Mouse (Mus musculus): Measurements from ENCODE around the gene Tmcc3. TPM values are rescaled to one million over a fixed set of nuclear protein-coding genes. Genes with fewer than 3 reads are reported as not detected.

The Tmcc3 gene
- total RNA-seq, 2 experiments from 2014 or later: 0.45 to 1.3 TPM

DNA sequence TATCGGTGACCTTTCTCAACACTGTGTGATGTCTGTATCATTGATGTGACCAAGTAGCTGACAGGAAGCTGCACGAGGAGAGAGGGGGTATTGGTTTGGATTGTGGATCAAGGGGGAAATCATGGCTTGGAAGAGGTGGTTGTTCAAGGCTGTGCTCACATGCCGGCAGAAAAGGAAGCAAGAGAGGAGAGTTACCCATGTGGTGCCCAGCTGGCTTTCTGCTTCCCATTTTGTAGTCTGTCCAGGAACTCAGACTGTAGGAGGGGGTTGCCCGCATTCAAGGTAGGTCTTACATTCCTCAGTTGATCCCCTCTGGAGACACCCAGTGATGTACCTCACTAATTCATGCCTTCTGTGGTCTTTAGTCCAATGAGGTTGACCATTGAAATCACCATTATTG, 42.3 kb downstream of the Tmcc3 start:
- ATAC-seq (replicated peaks; ENCODE audit: low FRiP score, poor library complexity, severe bottlenecking): no peak

DNA sequence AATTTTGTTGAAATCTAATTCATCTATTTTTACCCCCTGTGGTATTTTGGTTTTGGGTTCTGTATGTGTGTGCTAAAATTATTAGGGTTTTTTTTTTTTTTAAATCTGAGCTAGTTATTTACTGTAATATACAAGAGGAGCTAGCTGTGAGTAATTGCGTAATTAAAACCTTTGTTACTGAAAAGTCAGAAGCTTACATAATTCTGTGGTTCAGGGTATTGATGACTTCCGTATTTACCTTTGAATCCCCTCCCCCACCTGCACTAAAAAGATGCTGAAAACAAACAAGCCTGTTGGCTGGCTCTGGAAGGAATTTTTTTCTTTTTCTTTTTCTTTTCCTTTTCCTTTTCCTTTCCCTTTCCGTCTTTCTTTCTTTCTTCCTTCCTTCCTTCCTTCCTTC, 42.7 kb downstream of the Tmcc3 start:
- no peak for ATAC-seq (replicated peaks; ENCODE audit: low FRiP score, poor library complexity, severe bottlenecking)

DNA sequence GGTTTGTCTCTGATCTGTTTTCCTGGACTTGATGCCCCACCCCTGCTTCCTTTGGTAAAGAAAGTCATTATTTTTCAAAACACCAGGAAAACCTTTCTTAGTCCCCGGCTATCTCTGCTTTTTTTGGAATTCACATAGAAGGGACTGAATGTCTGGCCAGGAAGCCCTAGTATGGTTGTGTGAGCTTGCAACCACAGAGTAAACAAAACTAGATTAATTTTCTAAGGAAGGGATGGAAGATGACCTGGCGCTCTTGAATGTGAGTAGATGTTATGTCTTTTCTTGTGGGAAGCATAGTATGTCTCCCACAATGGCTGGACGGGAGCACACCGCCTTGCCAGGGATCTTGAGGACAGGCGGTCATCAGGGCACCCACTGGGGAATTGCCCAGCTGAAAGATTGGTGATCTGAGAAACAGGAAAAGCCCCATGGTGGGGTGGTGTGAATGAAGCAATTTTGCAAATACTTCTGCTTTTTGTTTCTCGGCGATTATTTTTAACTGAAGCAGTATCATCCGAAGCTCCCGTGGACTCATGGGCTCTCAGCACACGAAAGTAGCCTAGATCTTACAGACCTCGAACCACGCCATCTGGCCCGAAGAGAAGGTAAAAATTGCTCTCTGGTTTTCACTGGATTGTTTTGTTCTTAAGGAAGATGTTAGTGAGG, 44.9 kb downstream of the Tmcc3 start:
- ATAC-seq (replicated peaks; ENCODE audit: low FRiP score, poor library complexity, severe bottlenecking): no peak

DNA sequence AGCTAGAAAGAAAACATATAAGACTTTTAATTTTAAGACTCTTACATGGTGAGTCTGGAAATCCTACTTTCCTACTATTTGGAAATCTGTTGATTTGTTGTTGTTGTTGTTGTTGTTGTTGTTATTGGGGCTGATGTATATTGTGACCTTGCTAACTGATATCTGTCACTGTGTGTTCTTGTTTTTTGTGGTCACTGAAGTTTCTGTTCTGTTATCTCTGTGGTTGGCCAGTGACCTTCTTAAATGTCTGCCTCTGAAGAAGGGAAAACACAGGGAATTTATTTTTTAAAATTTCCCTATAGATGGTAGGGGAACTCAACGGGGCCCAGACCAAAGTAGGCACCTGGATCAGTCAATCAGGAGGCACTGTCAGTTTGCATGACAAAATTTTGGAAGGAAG, 48.9 kb downstream of the Tmcc3 start:
- ATAC-seq (replicated peaks; ENCODE audit: low FRiP score, poor library complexity, severe bottlenecking): no peak

DNA sequence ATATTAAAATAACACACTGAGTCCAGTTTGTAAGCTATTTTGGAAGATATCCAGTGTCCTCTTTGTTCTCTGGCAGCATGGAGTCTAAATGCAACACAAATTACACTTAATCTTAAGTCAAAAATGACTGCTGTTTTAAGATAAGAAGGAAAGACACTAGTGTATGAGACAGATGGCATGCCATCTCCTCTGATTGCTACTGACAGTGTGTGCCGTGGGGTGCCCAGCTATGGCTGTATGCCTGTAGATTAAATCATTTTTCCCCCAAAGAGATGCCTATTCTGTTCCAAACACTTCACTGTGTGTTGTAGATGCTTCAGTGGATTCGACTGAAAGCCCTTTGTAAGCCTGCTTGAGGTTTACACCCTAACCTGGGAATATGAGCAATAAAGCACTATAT, 59.5 kb downstream of the Tmcc3 start:
- no peak for ATAC-seq (replicated peaks; ENCODE audit: low FRiP score, poor library complexity, severe bottlenecking)

DNA sequence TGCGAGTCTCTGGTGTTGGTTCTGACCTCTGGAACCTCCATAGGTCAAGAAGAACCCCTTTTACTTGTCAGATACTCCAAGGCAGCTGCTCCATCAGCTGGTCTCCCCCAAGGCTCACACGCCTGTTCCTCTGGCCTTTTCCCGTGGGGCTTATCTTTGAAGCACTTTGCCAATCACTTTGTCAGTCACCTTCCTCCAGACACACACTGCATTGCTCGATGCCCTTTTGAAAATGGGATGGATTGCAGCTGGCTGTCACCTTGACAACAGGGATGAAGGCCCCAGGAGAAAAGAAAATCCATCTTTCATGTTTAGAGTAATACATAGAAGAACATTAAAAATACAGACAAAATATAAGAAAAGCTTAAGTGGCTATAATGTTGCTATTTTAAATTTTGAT, 65.2 kb downstream of the Tmcc3 start:
- ATAC-seq (replicated peaks; ENCODE audit: low FRiP score, poor library complexity, severe bottlenecking): no peak

DNA sequence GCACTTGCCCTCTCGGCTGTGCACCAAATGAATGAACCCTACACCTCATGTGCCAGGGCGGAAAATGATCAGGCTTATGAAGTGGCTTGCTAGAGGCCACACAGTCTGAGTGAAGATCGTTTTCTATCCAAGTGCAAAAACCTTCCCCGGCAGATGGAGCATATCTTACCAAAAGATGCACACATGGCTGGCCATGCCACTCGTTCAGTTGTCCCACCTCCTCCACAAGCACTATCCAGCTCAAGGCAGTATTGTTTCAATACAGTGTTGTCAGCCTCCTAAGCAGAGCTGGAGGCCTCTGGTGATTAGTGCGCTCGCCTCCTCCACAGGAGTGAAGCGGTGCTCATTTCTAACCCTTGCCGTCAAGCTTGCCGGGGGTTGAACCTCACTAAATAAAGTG, 66.1 kb downstream of the Tmcc3 start:
- ATAC-seq (replicated peaks; ENCODE audit: low FRiP score, poor library complexity, severe bottlenecking): no peak

DNA sequence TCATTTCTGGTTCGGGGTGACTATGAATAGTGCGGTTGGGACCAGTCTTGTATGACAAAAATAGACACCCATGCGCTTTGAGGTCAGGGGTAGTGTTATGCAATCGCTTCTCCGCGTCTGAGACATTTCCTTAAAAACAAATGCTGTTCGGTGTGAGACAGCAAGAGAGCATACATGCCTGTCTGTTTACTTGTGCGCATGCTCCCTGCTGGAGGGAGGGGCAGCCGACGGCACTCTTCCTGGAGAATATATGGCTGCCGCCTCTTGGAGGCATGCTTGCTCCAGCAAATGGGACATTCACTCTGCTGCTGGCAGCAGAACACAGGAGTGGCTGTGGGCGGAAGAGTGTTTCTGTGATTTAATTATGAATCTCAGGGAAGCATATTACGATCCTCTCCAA, 66.6 kb downstream of the Tmcc3 start:
- no peak for ATAC-seq (replicated peaks; ENCODE audit: low FRiP score, poor library complexity, severe bottlenecking)

DNA sequence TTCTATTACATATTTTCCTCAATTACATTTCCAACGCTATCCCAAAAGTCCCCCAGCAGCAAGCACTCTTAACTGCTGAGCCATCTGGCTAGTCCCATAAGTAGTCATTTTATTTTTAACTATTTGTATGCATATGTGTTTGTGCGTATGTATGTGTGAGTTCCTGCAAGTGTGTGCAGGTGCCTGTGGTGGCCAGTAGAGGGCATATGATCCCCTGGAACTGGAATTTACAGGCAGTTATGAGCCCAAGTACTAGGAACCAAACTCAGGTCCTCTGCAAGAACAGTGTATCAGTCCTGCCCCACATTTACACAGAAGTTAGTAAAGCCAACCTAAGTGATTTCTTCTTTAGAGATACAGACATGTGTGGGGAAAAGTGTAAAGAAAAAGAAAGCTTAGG, 68.3 kb downstream of the Tmcc3 start:
- ATAC-seq (replicated peaks; ENCODE audit: low FRiP score, poor library complexity, severe bottlenecking): no peak

DNA sequence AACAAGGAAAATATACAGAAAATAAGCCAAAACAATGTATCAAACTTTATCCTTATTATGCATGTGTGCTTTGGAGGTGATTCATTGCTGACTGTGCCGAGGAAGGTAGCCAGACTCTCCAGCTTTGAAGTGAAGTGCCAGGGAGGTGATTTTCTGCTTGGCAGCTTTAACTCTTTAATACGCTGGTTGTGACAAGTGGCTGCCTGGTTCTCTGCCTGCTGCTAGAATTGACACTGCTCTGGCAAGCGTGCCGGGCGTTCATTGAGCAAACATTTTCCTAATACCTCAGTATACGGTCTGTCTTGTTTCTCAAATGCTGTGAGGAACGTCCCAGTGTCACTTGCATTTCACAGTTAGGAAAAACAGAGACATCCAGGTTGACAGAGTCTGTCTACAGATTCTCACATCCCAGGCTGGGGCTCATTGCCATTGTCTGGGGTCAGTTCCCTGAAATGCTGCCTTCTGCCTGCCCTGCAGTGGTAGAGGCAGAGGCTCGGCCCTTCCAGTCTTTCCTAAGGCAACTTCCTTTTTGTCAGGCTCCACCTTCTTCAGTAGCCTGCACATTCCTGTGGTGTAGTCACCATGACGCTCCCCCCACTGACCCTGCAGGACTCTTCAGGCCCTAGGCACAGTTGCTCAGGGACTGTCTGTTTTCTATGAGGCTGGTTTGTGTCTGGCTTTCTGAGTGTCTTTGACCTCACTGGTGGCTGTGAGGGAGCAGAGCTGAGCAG, 69.1 kb downstream of the Tmcc3 start:
- no peak for ATAC-seq (replicated peaks; ENCODE audit: low FRiP score, poor library complexity, severe bottlenecking)

DNA sequence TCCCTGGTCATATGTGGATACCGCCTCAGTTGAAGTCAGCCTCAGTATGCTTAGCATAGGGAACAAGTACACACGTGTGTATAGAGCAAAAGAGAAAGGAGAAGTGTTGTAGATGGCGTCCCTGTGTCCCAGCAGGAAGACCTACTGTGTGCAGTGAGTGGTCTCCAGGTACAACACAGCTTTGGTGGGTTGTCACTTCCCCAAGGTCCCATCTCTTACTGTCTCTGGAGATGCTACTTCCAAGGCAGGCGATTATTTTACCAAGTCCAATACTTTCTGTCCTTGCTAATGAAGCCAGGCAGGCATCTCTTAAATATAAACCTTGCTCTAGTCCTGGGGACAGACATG, 69.6 kb downstream of the Tmcc3 start:
- ATAC-seq (replicated peaks; ENCODE audit: low FRiP score, poor library complexity, severe bottlenecking): no peak

DNA sequence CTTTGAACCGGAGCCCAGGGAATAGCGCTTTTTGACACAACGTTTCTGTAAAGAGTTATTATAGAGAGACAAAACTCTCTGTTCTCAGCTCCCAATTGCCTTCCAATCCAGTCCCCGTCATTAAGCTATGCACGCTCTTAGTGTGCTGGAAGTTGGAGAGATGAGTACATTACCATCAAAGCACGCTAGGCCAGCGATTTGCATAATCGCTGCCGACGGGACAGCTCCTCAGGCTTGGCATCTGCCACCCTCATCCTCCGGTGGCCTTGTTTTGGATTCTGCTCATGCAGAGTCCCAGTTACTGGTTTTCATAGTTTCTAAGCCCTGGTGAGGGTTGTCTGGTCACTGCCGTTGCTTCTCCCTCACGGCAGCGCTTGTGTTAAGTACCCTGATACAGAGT, 70.9 kb downstream of the Tmcc3 start:
- ATAC-seq (replicated peaks; ENCODE audit: low FRiP score, poor library complexity, severe bottlenecking): no peak

DNA sequence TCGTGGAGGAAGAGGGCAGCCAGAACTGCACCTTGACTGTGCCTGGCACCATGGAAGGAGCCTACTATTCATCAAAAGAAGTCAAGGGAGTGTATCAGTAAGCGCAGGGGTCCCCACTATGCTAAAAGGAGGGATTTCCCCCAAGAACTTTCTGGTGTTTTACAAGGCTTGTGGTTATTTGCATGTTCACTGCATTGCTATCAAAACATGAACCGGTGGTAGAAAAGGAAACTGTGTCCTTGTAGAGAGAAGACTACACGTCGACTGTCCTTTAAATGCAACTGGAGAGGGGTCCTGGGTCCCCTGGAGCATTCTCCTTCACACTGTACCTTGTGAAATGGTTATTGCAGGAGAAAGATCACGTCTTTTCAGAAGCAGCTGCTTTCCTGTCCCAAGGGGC, 71.8 kb downstream of the Tmcc3 start:
- ATAC-seq (replicated peaks; ENCODE audit: low FRiP score, poor library complexity, severe bottlenecking): no peak

DNA sequence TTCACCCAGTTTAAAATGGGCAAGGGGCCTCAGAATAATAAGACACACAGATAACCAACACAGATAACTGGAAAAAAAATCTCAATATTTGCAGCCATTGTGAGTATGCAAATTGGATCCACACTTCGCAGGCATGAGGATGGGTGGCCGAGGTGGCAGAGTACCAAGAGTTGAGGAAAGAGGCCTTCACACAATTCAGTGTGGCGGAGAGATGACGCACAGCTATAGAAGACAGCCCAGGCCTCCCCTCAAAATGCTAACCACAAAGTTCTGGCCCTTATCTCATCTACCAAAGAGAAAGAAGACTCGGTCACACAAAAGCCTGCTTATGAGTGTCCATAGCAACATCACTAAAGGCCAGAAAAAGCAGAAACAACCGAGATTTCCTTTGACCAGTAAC, 77.5 kb downstream of the Tmcc3 start:
- ATAC-seq (replicated peaks; ENCODE audit: low FRiP score, poor library complexity, severe bottlenecking): no peak

DNA sequence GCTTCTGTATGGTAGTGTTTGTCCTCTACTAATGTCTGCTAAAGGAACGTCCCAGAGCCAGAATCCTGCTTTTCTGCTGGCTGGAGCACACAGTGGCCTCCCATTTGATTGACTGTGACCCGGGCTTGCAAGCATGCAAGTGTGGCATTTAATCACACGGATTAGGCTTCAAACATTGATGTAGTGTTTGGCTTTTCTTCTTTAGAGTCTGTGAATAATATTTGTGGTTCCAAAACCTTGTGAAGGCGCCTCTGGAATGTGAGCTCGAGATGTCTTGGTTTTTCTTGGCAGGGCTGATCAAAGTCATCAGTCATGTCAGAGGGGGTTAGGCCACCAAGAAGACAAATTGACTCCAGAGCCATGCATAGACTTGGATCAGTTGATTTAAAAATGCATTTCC, 79.3 kb downstream of the Tmcc3 start:
- no peak for ATAC-seq (replicated peaks; ENCODE audit: low FRiP score, poor library complexity, severe bottlenecking)

DNA sequence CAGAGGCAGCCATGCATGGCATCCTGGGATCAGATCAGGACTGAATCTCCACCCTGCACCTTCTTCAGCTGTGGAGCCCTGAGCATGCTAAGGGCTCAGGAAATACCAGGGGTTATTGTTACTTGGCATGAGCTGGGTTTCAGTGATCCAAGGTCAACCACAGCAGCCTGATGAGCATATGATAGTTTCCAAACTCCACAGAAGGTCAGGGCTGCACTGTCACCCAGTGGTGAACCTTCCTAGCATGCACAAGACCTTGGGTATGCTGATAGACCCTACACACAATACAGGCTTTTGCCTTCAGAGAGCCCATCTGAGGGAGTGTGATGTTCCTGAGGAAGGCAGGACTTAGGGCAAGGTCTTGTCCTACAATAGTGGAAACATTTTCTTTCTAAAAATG, 82.5 kb downstream of the Tmcc3 start:
- ATAC-seq (replicated peaks; ENCODE audit: low FRiP score, poor library complexity, severe bottlenecking): no peak

DNA sequence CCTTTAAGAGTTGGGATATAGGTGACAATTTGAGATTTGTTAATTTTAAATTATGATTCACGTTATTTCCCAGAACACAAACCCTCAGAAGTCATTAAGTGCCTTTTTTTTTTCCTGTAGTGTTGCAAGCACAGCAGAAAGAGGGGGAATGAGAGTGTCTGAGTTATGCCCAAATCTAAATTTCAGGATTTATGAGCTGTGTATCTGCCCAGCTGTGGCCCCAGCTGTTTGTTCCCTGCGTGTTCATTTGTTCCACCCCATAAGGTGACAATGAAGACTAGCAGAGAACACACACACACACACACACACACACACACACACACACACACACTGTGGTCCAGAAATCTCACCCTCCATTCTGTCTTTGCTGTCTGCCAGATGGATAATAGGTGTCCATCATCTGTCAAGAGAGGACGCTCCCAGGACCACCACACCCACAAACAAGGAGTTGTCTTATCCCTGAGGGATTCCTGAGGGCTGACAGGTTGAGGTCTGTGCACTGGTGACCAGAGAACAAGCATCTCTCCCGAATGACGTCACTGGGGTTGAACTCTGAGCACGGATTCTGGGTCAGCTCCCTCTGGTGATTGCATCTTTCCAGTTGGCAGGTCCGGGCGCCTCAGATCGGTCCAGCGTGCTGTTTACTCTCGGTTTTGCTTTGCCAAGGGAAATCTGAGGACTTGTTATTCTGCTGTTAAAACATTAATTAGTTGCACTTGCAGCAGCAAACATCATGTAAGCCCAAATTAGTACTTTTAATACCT, 86.3 kb downstream of the Tmcc3 start:
- ATAC-seq (replicated peaks; ENCODE audit: low FRiP score, poor library complexity, severe bottlenecking): no peak

DNA sequence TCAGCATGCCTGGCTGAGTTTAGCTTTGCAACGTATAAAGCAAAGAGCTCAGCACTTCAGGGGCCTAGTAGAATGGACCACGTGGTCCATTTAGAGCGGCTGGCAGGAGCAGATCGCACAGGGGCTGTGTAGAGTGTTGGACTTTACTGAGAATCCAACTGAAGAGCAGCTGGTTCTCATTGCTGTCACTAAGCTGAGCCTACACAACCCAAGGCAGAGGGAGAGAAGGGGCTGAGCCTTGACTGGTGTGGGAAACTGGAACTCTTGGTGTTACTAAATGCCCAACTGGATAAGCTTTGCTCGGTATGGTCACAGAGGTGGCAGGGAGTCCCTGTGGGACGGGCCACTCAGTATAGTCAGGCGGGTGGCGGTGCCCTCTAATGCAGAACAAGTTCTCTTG, 89.1 kb downstream of the Tmcc3 start:
- ATAC-seq (replicated peaks; ENCODE audit: low FRiP score, poor library complexity, severe bottlenecking): no peak

DNA sequence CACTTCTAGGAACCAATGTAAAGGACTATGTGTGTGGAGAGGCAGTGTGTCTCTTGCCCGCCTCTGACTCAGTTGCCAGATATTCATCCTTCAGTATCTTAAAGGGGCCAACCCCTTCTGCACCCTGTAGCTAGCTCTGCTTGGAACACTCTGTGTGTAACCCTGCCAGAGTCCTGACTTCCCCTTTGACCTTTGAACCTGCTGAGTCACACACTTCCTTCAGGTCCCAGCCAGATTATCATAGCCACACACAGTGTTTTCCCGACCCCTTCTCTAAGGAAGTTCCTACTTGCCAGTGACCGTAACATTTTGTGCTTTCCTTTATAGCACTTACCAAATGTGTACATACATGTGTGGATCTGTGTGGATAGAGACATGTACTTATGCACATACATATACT, 93.7 kb downstream of the Tmcc3 start:
- no peak for ATAC-seq (replicated peaks; ENCODE audit: low FRiP score, poor library complexity, severe bottlenecking)

DNA sequence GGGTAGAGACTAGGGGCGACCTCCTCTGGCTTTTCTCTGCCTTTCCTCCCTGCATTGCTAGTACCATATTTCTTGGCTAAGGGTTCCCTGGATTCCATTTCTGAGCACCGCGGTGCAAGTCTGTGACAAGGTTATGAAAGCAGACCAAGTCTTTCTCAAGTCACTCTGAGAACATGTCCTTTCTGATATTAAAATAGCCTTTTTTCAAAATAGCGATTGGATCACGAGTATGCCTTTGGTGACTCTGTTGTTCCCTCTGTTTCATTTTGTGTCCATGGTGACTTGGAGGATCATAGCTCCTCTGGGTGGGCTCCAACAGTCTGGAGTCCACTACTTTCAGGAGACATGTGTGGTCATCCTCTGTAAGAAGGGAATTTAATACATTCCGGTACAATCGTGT, 95.1 kb downstream of the Tmcc3 start:
- ATAC-seq (replicated peaks; ENCODE audit: low FRiP score, poor library complexity, severe bottlenecking): no peak
